Mouse (Mus musculus) adipocyte (in vitro differentiated cells): Measurements from ENCODE around the gene Prpsap1.

ENCODE experiments used
- DNase-seq: peaks from one replicate; pipeline ENCODE4 v3.0.0-alpha.2; 2016; ENCODE audit warnings: low spot score

The Prpsap1 gene

GRCm38 (mm10) chr11:116493795-116494252 is at the start of gene Prpsap1:
TSS of gene Prpsap1 (minus strand) at chr11:116494202.
- peak; percentile 82 for DNase-seq

- DNase-seq: peak; percentile 45
Observed at GRCm38 (mm10) chr11:116543110-116543509, 49.1 kb upstream of the Prpsap1 start.

GRCm38 (mm10) chr11:116541183-116541582 is 47.2 kb upstream of the Prpsap1 start:
- DNase-seq: no peak

- no peak for DNase-seq
Observed at GRCm38 (mm10) chr11:116538142-116538735, 44.2 kb upstream of the Prpsap1 start.

- DNase-seq: no peak
Observed at GRCm38 (mm10) chr11:116537388-116537787, 43.4 kb upstream of the Prpsap1 start.

- no peak for DNase-seq
Observed at GRCm38 (mm10) chr11:116536685-116537084, 42.7 kb upstream of the Prpsap1 start.

- DNase-seq: peak; percentile 88
Observed at GRCm38 (mm10) chr11:116534154-116534865, 40.3 kb upstream of the Prpsap1 start.

GRCm38 (mm10) chr11:116533341-116534153 is 39.5 kb upstream of the Prpsap1 start:
- peak; percentile 35 for DNase-seq

- peak; percentile 60 for DNase-seq
Observed at GRCm38 (mm10) chr11:116532810-116533338, 38.9 kb upstream of the Prpsap1 start.

GRCm38 (mm10) chr11:116532262-116532809 is 38.3 kb upstream of the Prpsap1 start:
- DNase-seq: no peak

- DNase-seq: no peak
Observed at GRCm38 (mm10) chr11:116531371-116532191, 37.6 kb upstream of the Prpsap1 start.

- DNase-seq: no peak
Observed at GRCm38 (mm10) chr11:116530187-116531147, 36.5 kb upstream of the Prpsap1 start, which contains the start of gene Sphk1. TSS of gene Sphk1 (plus strand) at chr11:116530925.

GRCm38 (mm10) chr11:116528636-116529320 is 34.8 kb upstream of the Prpsap1 start:
- DNase-seq: no peak

- peak; percentile 59 for DNase-seq
Observed at GRCm38 (mm10) chr11:116523699-116524189, 29.7 kb upstream of the Prpsap1 start.

GRCm38 (mm10) chr11:116522886-116523698 is 29.1 kb upstream of the Prpsap1 start:
- no peak for DNase-seq

- no peak for DNase-seq
Observed at GRCm38 (mm10) chr11:116522046-116522445, 28.0 kb upstream of the Prpsap1 start.

- DNase-seq: no peak
Observed at GRCm38 (mm10) chr11:116521143-116521542, 27.1 kb upstream of the Prpsap1 start.

GRCm38 (mm10) chr11:116518482-116518881 is 24.5 kb upstream of the Prpsap1 start:
- peak; percentile 80 for DNase-seq
